In genomic region chr6:54509264-54509663, GRCm38 (mm10) we compare ENCODE assay signal across 13 mouse cellular contexts. TPM values are rescaled to one million over a fixed set of nuclear protein-coding genes. Genes with fewer than 3 reads are reported as not detected.
DNase-seq lines count a peak whose midpoint lies in the region; ATAC-seq and TF ChIP-seq lines count a peak whose summit lies in the region.
"Had no signal": no experiment of that assay in that cellular context is flagged by ENCODE, and none has a peak within 500 bp of the region (broad histone marks: within the 10 kb centered on the region; RNA-seq: fewer than 3 reads in every experiment).

No protein-coding gene starts in this region.

- peaks cover 10% of the 10 kb centered on the region; the same call in 1 of the 2 replicates for H3K36me3 ChIP-seq in hindbrain, embryonic 15.5 days
- H3K36me3 ChIP-seq in midbrain, embryonic 16.5 days (ENCODE audit: control insufficient read depth, insufficient read depth, low read length) = peaks cover 6% of the 10 kb centered on the region
- H3K36me3 ChIP-seq: heart, embryonic 13.5 days had no signal

- peak overlapping the region; percentile 46; the same call in 1 of the 2 replicates for H3K27ac ChIP-seq in layer of hippocampus, adult 2 months
- H3K27ac ChIP-seq in hindbrain, embryonic 15.5 days (replicated peaks) = peak overlapping the region; percentile 83
- peak overlapping the region; percentile 53 for H3K27ac ChIP-seq in midbrain, embryonic 16.5 days (ENCODE audit: low read length)

- H3K27me3 ChIP-seq in hindbrain, embryonic 15.5 days = no peaks in the 10 kb centered on the region
- H3K27me3 ChIP-seq in midbrain, embryonic 16.5 days (ENCODE audit: control insufficient read depth, insufficient read depth, low read depth, low read length) = no peaks in the 10 kb centered on the region
- H3K27me3 ChIP-seq: heart, embryonic 13.5 days had no signal

- peaks cover 25% of the 10 kb centered on the region for H3K4me1 ChIP-seq in hindbrain, embryonic 15.5 days (replicated peaks)
- peaks cover 10% of the 10 kb centered on the region; the same call in 1 of the 2 replicates for H3K4me1 ChIP-seq in midbrain, embryonic 16.5 days (ENCODE audit: control insufficient read depth, insufficient read depth, low read length)

- no peak for DNase-seq in layer of hippocampus, adult 2 months (ENCODE audit: low spot score in 2 of 2)
- no peak for DNase-seq in layer of hippocampus, adult 9-11 months
- peak; percentile 58 to 73 for DNase-seq in cerebellum, postnatal 25 days
- DNase-seq in layer of hippocampus, postnatal 25 days (ENCODE audit: extremely low spot score in 1 of 2, low spot score in 1 of 2) = no peak
- no peak for DNase-seq in lung, adult 18-20 months
- DNase-seq: kidney, postnatal 10 days; liver; right cerebral cortex, postnatal 25 days; thymus, postnatal 14 days had no signal

- 0 out of 2 replicates have a peak, but pooled peaks have one; percentile 29 for ATAC-seq in hindbrain, embryonic 15.5 days (ENCODE audit: low FRiP score, low read depth)
- 0 out of 2 replicates have a peak, but pooled peaks have one; percentile 11 for ATAC-seq in midbrain, embryonic 16.5 days
- ATAC-seq: inflammation-experienced regulatory T-cells, adult 6 months had no signal

- no peak overlapping the region for H3K4me2 ChIP-seq in hindbrain, embryonic 15.5 days
- no peak overlapping the region for H3K4me2 ChIP-seq in midbrain, embryonic 16.5 days (ENCODE audit: low read length)
- H3K4me2 ChIP-seq: heart, embryonic 13.5 days had no signal

- H3K9me3 ChIP-seq in hindbrain, embryonic 15.5 days = no peaks in the 10 kb centered on the region
- no peaks in the 10 kb centered on the region for H3K9me3 ChIP-seq in midbrain, embryonic 16.5 days (replicated peaks; ENCODE audit: control insufficient read depth, low read length, poor library complexity, severe bottlenecking)
- H3K9me3 ChIP-seq: heart, embryonic 13.5 days had no signal

- H3K4me3 ChIP-seq in layer of hippocampus, adult 2 months = no peak overlapping the region
- no peak overlapping the region for H3K4me3 ChIP-seq in hindbrain, embryonic 15.5 days
- H3K4me3 ChIP-seq in midbrain, embryonic 16.5 days (ENCODE audit: low read depth, low read length) = no peak overlapping the region
- H3K4me3 ChIP-seq: heart, embryonic 13.5 days had no signal

- no peak for TF ChIP-seq CTCF in layer of hippocampus, adult 2 months (conservative IDR thresholded peaks at IDR 0.05)

- H3K9ac ChIP-seq in hindbrain, embryonic 15.5 days = no peak overlapping the region
- no peak overlapping the region for H3K9ac ChIP-seq in midbrain, embryonic 16.5 days (ENCODE audit: low read depth, low read length)
- H3K9ac ChIP-seq: heart, embryonic 13.5 days had no signal

- WGBS in hindbrain, embryonic 15.5 days = 85% methylated on average over 13 of the region's 13 CpGs
- WGBS in midbrain, embryonic 16.5 days = 86% methylated on average over 13 of the region's 13 CpGs

RNA-seq across cellular contexts. Expression of gene Scrn1, which starts 57.0 kb away (rescaled TPM):
- 10 to 100 TPM; 98.2 to 98.3 TPM for total RNA-seq in layer of hippocampus, adult 2 months (2021)
- 100 and 106 TPM in 2 replicates for polyA plus RNA-seq in hindbrain, embryonic 15.5 days (2015; fragmentation: Nextera tagmentation; extraction: Ambion mirVana)
- polyA plus RNA-seq in midbrain, embryonic 16.5 days (2015; fragmentation: Nextera tagmentation; extraction: Ambion mirVana) = 125 and 130 TPM in 2 replicates
- 100 to 1,000 TPM; 101 to 103 TPM for total RNA-seq in layer of hippocampus, postnatal 25 days (2021)

Comparison
In these comparisons a context has a peak if more than half of its experiments do, and no peak if none do; other contexts are left out.
1. DNase-seq: peak in cerebellum, postnatal 25 days (2 of 2); none in layer of hippocampus, adult 2 months (0 of 2), layer of hippocampus, adult 9-11 months (single experiment), layer of hippocampus, postnatal 25 days (0 of 2) and lung, adult 18-20 months (0 of 2).
2. Peak in every context shown above with its lines, with median percentiles within 50 percentile points of each other: H3K27ac ChIP-seq.